Mouse (Mus musculus) inflammation-experienced regulatory T-cells (primary cell): Measurements from ENCODE around the gene Gm572. TPM values are rescaled to one million over a fixed set of nuclear protein-coding genes. Genes with fewer than 3 reads are reported as not detected.

Experiments
- polyA plus RNA-seq, 2 experiments: library from polyadenylated mRNA; unstranded; fragments of 100-300 nt; shearing (Covaris generic); gene quantifications; one replicate each; pipeline ENCODE4 v1.2.1; 2017

Gm572 gene
- polyA plus RNA-seq, result under 1 TPM; 0.14 to 0.48 TPM

DNA sequence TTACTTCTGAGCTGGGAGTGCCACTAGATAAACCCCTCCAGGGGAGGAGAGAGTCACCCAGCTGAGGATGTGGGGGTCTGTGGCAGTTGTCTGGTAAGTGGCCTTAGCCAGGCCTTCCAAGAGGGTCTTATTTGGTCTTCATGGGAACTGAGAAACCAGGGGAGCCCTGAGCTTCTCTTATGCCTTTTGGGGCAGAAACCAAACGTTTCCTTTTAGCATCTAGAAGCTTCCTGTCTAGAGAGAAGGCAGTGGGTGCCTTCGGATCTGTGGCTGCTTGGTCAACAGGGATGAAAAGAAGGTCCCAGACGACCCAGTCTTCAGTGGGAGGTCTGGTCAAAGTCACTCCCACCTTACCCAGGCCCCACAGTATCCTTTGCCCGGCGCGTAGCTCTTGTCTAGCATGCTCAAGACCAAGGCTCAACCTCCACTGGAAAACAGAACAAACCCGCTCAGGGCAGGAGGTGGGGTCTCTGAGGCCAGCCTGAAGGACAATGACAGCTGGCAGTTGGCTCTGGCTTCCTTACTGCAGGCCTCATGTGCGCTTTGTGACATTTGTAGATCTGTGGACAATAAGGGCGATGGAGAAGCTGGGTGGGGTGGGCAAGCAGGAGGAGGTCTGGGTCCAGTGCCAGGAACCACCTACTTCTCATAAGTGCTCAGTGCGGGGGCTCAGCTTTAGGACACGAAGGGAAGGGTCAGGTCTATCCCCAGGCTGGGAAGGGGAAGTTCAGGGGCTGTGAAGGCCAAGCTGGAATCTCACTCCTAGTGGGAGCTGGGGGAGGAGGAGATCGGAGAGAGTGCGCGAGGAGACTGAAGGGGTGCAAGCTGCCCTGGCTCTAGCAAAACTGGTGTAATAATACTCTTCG, at the start of gene Gm572:
TSS of gene Gm572 (plus strand) at position 27 of the 866 bp plus-strand sequence.

DNA sequence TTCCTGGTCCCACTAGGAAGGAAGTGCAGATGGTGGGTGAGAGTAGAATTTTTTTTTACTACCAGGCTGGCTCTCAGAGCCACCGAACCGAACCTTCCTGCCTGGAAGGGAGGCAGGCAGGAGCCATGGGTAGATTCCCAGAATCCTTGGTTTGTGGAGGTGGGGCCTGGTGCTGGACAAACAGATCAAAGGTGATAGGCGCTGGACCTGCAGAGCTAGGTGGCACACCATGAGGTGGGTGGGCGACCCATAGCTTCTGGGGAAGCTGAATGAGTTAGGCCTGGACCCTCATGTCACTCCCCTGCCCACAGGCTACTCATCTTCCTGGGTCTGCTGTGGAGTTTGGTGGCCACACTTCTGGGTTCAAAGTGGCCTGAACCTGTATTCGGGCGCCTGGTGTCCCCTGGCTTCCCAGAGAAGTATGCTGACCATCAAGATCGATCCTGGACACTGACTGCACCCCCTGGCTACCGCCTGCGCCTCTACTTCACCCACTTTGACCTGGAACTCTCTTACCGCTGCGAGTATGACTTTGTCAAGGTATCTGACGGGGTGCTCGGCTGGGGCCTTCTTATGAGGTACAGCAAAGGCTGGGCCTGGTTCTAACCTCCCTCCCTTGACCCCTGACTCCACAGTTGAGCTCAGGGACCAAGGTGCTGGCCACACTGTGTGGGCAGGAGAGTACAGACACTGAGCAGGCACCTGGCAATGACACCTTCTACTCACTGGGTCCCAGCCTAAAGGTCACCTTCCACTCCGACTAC, 40.6 kb upstream of the Gm572 start, which contains the start of gene Masp2:
TSS of gene Masp2 (plus strand) at position 198 of the 764 bp plus-strand sequence.

DNA sequence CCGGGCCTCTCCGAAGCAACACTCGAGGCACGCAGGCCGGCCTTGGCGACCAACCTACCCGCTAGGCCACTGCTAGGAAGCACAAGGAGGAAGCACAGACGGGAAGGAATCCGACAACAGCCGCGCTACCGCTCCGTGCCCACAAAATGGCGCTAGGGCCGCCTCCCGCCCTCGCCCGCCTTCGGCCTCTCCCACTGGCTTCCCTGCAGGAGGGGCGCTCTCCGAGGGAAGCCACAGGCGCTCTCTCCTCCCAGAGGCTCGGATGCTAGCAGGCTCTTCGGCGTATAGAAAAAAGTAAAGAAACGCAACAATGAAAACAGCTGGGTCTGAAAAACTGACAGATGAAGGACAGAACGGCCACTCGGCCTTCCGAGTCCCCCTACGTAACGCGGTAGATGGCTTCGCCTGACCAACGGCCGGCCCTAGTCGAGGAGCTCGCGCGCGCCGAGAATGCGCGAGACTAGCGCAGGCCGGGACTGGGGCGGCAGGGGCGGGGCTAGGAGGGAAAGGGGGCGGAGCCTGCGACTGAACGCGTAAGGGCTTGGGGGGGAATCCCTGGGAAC, 16.4 kb upstream of the Gm572 start, which contains the start of gene Tardbp:
TSS of gene Tardbp (minus strand) at position 397 of the 563 bp plus-strand sequence.

Other genes with a start within 250 kb of the Gm572 start
- 10 to 100 TPM; 18.9 to 19.5 TPM for gene Ubiad1, start 198.5 kb upstream of the Gm572 start, polyA plus RNA-seq
- 10 to 100 TPM; 15.6 to 20.5 TPM for gene Mtor, start 194.7 kb upstream of the Gm572 start, polyA plus RNA-seq
- under 1 TPM; 0.36 to 0.69 TPM for gene Angptl7, start 142.9 kb upstream of the Gm572 start, polyA plus RNA-seq
- 100 to 1,000 TPM; 109 to 134 TPM for gene Exosc10, start 84.9 kb upstream of the Gm572 start, polyA plus RNA-seq
- 10 to 100 TPM; 71.9 to 86.5 TPM for gene Srm, start 51.8 kb upstream of the Gm572 start, polyA plus RNA-seq
- under 1 TPM; 0.18 to 0.49 TPM for gene Masp2, start 40.8 kb upstream of the Gm572 start, polyA plus RNA-seq
- gene Tardbp, start 16.3 kb upstream of the Gm572 start, polyA plus RNA-seq, result 100 to 1,000 TPM; 184 to 187 TPM
- gene Casz1, start 161.1 kb downstream of the Gm572 start, polyA plus RNA-seq, result 1 to 10 TPM; 2.9 to 3.0 TPM